Mouse (Mus musculus): ENCODE measurements around the gene Xlr5b. TPM values are rescaled to one million over a fixed set of nuclear protein-coding genes. Genes with fewer than 3 reads are reported as not detected.
"Not testable (repeated sequence)": the region's sequence is repeated elsewhere in the genome, so short reads cannot be mapped to it uniquely, and the experiment has no call there.

Xlr5b gene
- 0.07 TPM in 1 of 2 replicates, not detected in the other for polyA plus RNA-seq (2012; rRNA removed)

DNA sequence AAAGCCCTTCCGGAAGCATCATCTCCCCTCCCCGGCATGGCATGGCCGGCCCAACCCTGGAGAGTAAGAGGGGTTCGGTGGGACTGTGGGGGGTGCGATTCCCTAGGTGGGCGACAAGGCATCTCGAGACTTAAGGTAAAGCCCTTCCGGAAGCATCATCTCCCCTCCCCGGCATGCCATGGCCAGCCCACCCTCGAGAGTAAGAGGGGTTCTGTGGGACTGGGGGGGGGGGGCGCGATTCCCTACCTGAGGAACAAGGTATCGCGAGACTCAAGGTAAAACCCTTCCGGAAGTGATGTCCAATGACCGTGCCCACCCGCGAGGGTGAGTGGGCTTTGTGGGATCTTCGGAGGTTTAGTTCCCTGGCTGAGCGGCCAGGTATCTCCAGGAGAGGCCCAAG is at the start of gene Xlr5b:
Gene Xlr5b, plus strand, starts transcription at position 301 of the 400 bp plus-strand sequence.
- DNase-seq (ENCODE audit: low read depth, low spot score): not testable (repeated sequence)
- no CpG with 5 or more reads among the region's 20 CpGs for WGBS

DNA sequence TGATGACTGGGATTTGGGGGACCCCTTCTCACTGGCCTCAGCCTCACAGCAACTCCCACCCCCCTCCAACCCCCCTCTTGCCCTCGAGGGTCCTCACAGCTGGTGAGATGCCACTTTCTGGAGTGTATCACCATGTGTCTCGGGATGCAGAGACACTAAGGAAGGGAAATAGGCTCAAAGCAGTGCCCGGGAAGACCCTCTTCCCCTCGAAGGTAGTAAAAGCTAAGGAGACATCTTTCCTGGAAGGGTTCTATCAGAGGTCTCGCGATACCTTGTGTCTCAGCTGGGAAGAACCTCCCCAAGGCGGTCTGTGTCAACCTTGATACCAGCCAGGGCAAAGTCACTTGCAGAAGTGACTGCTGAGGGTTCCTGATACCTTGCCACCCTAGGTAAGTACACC is 31.8 kb upstream of the Xlr5b start, which contains the start of gene Gm14685:
Gene Gm14685, plus strand, starts transcription at position 301 of the 400 bp plus-strand sequence.
- not testable (repeated sequence) for DNase-seq (ENCODE audit: low read depth, low spot score)
- no CpG with 5 or more reads among the region's 7 CpGs for WGBS

- no CpG with 5 or more reads among the region's 12 CpGs for WGBS
- DNase-seq (ENCODE audit: low read depth, low spot score): not testable (repeated sequence)
Observed at GRCm38 (mm10) chrX:73122859-73123829, 25.5 kb upstream of the Xlr5b start.

DNA sequence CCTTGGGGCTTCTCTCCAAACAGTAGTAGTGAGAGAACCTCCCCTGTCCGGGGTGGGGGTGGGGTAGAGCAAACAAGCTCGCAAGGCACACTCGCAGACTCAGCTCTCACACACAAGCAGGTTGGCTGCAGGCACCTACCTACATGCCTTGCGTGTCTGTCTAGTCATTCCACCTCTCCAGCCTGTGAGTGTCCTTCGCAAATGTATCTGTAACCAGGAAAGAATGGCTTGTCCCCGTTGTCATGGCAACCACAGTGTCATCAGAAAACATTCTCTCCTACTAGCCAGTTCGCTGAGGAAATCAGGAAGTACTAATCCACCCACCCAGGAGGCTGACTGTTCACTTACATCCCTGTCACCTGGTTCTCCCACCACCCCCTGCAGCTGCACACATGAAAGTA is 5.4 kb upstream of the Xlr5b start:
- not testable (repeated sequence) for DNase-seq (ENCODE audit: low read depth, low spot score)
- WGBS: no CpG with 5 or more reads among the region's 7 CpGs

GRCm38 (mm10) chrX:73149350-73149749 is 754 bp downstream of the Xlr5b start, which contains the start of gene DXBay18:
DXBay18 (minus strand) TSS chrX:73149450.
- not testable (repeated sequence) for DNase-seq (ENCODE audit: low read depth, low spot score)
- no CpG with 5 or more reads among the region's 7 CpGs for WGBS

DNA sequence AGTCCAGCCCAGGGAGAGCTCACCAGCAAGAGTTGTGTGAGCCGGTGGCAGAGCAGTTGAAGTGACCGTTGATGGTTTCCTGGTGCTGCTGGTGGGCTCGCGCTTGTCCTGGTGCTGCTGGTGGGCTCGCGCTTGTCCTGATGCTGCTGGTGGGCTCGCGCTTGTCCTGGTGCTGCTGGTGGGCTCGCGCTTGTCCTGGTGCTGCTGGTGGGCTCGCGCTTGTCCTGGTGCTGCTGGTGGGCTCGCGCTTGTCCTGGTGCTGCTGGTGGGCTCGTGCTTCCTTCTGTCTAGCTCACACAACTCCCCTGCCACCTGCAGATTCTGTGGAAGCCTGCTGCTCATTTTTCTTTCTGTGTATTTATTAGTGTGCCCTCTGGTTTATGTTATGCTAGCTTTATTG is 28.3 kb downstream of the Xlr5b start, which contains the start of gene Spin2d:
Gene Spin2d, minus strand, starts transcription at position 101 of the 400 bp plus-strand sequence.
- 51% methylated on average over 6 of the region's 15 CpGs for WGBS
- not testable (repeated sequence) for DNase-seq (ENCODE audit: low read depth, low spot score)

DNA sequence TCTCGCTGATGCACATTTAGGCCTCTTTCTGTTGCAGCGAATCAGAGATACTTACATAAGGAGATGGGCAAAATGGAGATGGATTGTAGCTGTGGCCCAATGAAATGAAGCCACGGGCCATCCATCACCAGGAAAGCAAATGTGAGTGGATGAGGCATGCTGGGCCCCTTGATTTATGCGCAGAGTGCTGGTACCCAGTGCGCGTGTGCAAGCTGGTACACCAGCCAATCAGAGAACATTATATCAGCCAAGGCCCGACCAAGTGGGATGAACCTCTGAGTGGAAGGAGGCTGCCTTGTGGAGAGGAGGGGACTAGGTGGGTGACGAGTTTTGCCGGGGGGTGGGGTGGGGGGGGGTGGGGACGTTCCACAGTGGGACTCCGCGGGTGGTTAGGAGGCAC is 43.3 kb downstream of the Xlr5b start, which contains the start of gene Xlr3b:
Gene Xlr3b, plus strand, starts transcription at position 274 of the 400 bp plus-strand sequence.
- 83% methylated on average over 12 of the region's 12 CpGs for WGBS
- DNase-seq (ENCODE audit: low read depth, low spot score): not testable (repeated sequence)

Other genes starting within 250 kb of the Xlr5b start
- 4.8 and 5.9 TPM in 2 replicates for gene Cetn2, start 230.4 kb upstream of the Xlr5b start, polyA plus RNA-seq (2012; rRNA removed)
- gene Nsdhl, start 230.2 kb upstream of the Xlr5b start, polyA plus RNA-seq (2012; rRNA removed): 20.4 and 26.2 TPM in 2 replicates
- 0.32 and 0.36 TPM in 2 replicates for gene Zfp185, start 161.5 kb upstream of the Xlr5b start, polyA plus RNA-seq (2012; rRNA removed)
- gene Pnma5, start 111.7 kb upstream of the Xlr5b start, polyA plus RNA-seq (2012; rRNA removed): not detected in 2 replicates
- 0.04 and 0.10 TPM in 2 replicates for gene Pnma3, start 84.0 kb upstream of the Xlr5b start, polyA plus RNA-seq (2012; rRNA removed)
- gene Xlr4a, start 66.3 kb upstream of the Xlr5b start, polyA plus RNA-seq (2012; rRNA removed): 0.32 TPM in 2 replicates
- gene Xlr3a, start 51.7 kb upstream of the Xlr5b start, polyA plus RNA-seq (2012; rRNA removed): 0.55 and 0.92 TPM in 2 replicates
- 0.05 and 0.10 TPM in 2 replicates for gene Gm14685, start 31.7 kb upstream of the Xlr5b start, polyA plus RNA-seq (2012; rRNA removed)
- not detected in 2 replicates for gene DXBay18, start 654 bp downstream of the Xlr5b start, polyA plus RNA-seq (2012; rRNA removed)
- not detected in 2 replicates for gene Spin2d, start 28.2 kb downstream of the Xlr5b start, polyA plus RNA-seq (2012; rRNA removed)
- 0.22 TPM in 1 of 2 replicates, not detected in the other for gene Xlr3b, start 43.4 kb downstream of the Xlr5b start, polyA plus RNA-seq (2012; rRNA removed)
- gene Xlr4b, start 65.5 kb downstream of the Xlr5b start, polyA plus RNA-seq (2012; rRNA removed): 0.47 and 0.99 TPM in 2 replicates
- 7.2 and 7.7 TPM in 2 replicates for gene F8a, start 79.5 kb downstream of the Xlr5b start, polyA plus RNA-seq (2012; rRNA removed)
- 0.41 and 0.74 TPM in 2 replicates for gene Xlr4c, start 94.3 kb downstream of the Xlr5b start, polyA plus RNA-seq (2012; rRNA removed)
- gene Xlr3c, start 116.6 kb downstream of the Xlr5b start, polyA plus RNA-seq (2012; rRNA removed): not detected in 2 replicates
- gene Xlr5a, start 144.2 kb downstream of the Xlr5b start, polyA plus RNA-seq (2012; rRNA removed): not detected in 2 replicates
- not detected in 2 replicates for gene Xlr5c, start 144.2 kb downstream of the Xlr5b start, polyA plus RNA-seq (2012; rRNA removed)
- gene Gm45015, start 188.0 kb downstream of the Xlr5b start, polyA plus RNA-seq (2012; rRNA removed): not detected in 2 replicates
- gene Zfp275, start 193.8 kb downstream of the Xlr5b start, polyA plus RNA-seq (2012; rRNA removed): 3.0 and 4.7 TPM in 2 replicates
- 0.07 TPM in 1 of 2 replicates, not detected in the other for gene Gm18336, start 249.9 kb downstream of the Xlr5b start, polyA plus RNA-seq (2012; rRNA removed)

Data from large intestine, adult 2 months (tissue).